Mouse (Mus musculus): ENCODE data around the gene Ccdc141. TPM values are rescaled to one million over a fixed set of nuclear protein-coding genes. Genes with fewer than 3 reads are reported as not detected.

The Ccdc141 gene
- polyA plus RNA-seq, 2 experiments = 0.29 to 0.58 TPM

DNA sequence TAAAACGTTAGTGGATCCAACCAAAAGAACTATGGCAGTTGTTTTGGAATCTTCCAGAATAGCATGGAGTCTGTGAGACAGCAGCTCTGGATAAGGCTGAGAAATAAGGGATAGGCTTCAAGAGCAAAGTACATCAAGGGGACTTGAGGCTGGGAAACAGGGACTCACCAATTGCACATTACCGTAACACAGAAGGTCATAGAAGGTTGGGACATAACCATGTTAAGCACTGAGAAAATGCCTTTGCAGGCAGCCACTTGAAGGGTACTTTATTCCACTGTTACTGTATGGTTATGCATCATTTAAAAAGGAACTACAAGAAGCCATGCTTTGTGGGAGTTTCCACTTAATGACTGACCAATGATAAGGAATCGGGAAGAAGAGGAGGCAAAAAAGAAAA lies 71.7 kb downstream of the Ccdc141 start:
- Histone ChIP-seq H3K4me3 (ENCODE audit: insufficient read depth in 1 of 2, low read depth in 2 of 2, low read length in 2 of 2) (no peak overlapping the region), H3K9ac (replicated peaks) (no peak overlapping the region), H3K4me1 (replicated peaks; ENCODE audit: control insufficient read depth in 2 of 2, insufficient read depth in 2 of 2, low read length in 1 of 2) (no peaks in the 10 kb centered on the region), H3K27me3 (ENCODE audit: control insufficient read depth, insufficient read depth, low read length) (no peaks in the 10 kb centered on the region), H3K4me2 (ENCODE audit: low read depth) (no peak overlapping the region), H3K9me3 (ENCODE audit: control insufficient read depth, low read length) (no peaks in the 10 kb centered on the region), H3K36me3 (replicated peaks; ENCODE audit: control insufficient read depth, insufficient read depth, low read depth) (no peaks in the 10 kb centered on the region), H3K27ac (no peak overlapping the region)
- 68% methylated on average over 3 of the region's 3 CpGs for WGBS (ENCODE audit: insufficient replicate concordance)
- ATAC-seq (ENCODE audit: insufficient read depth) = no peak
- DNase-seq (ENCODE audit: low read depth in 3 of 3, low spot score in 3 of 3) = no peak
- TF ChIP-seq EP300 (IDR thresholded peaks at IDR 0.05; ENCODE audit: low read depth) (no peak), CTCF (IDR thresholded peaks at IDR 0.05; ENCODE audit: low read depth) (no peak)

DNA sequence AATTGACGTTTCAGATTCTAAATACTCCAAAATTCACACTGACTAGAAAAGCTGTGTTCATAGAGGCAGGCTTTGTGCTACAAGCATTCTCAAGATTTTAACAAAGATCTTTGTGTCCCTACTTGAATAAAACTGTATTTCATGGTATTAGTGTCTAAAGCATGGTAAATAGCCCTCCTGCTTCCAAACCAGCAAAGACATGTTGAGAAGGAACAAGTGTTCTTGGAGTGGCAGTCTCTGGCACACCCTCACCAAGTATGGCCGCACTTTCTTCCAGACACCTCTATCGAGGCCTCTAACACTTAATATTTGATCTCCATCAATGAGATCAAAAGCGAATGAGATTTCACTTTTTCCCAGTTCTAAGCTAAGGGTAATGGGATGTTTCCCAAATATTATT lies 78.7 kb downstream of the Ccdc141 start:
- Histone ChIP-seq H3K4me3 (ENCODE audit: insufficient read depth in 1 of 2, low read depth in 2 of 2, low read length in 2 of 2) (no peak overlapping the region), H3K4me2 (ENCODE audit: low read depth) (no peak overlapping the region), H3K27me3 (ENCODE audit: control insufficient read depth, insufficient read depth, low read length) (no peaks in the 10 kb centered on the region), H3K27ac (no peak overlapping the region), H3K9ac (replicated peaks) (no peak overlapping the region), H3K36me3 (replicated peaks; ENCODE audit: control insufficient read depth, insufficient read depth, low read depth) (no peaks in the 10 kb centered on the region), H3K9me3 (ENCODE audit: control insufficient read depth, low read length) (no peaks in the 10 kb centered on the region), H3K4me1 (replicated peaks; ENCODE audit: control insufficient read depth in 2 of 2, insufficient read depth in 2 of 2, low read length in 1 of 2) (no peaks in the 10 kb centered on the region)
- 59% methylated on average over 4 of the region's 4 CpGs for WGBS (ENCODE audit: insufficient replicate concordance)
- TF ChIP-seq EP300 (IDR thresholded peaks at IDR 0.05; ENCODE audit: low read depth) = no peak
- TF ChIP-seq CTCF (IDR thresholded peaks at IDR 0.05; ENCODE audit: low read depth) = no peak
- DNase-seq (ENCODE audit: low read depth in 3 of 3, low spot score in 3 of 3) = no peak
- ATAC-seq (ENCODE audit: insufficient read depth) = no peak

DNA sequence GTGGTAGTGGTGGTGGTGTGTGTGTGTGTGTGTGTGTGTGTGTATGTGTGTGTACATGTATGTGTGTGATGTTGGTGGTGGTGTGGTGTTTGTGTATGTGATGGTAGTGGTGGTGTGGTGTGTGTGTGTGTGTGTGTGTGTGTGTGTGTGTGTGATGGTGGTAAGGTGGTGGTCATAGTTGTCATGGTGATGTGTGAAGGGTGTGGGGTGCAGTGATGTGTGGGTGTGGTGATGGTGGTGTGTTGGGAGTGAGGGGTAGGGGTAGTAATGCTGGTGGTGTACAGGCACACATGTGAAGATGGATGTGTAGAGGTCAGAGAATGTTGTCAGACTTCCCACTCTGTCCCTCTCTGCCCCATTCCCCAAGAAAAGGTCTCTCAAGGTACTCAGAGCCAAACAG lies 85.1 kb downstream of the Ccdc141 start:
- no peaks in the 10 kb centered on the region for H3K36me3 ChIP-seq (replicated peaks; ENCODE audit: control insufficient read depth, insufficient read depth, low read depth)
- TF ChIP-seq CTCF (IDR thresholded peaks at IDR 0.05; ENCODE audit: low read depth) (no peak), EP300 (IDR thresholded peaks at IDR 0.05; ENCODE audit: low read depth) (no peak)
- no peaks in the 10 kb centered on the region for H3K9me3 ChIP-seq (ENCODE audit: control insufficient read depth, low read length)
- ATAC-seq (ENCODE audit: insufficient read depth) (no peak), DNase-seq (ENCODE audit: low read depth in 3 of 3, low spot score in 3 of 3) (no peak)
- H3K27ac ChIP-seq = no peak overlapping the region
- no peak overlapping the region for H3K4me3 ChIP-seq (ENCODE audit: insufficient read depth in 1 of 2, low read depth in 2 of 2, low read length in 2 of 2)
- H3K4me2 ChIP-seq (ENCODE audit: low read depth) = no peak overlapping the region
- no peak overlapping the region for H3K9ac ChIP-seq (replicated peaks)
- no peaks in the 10 kb centered on the region for H3K27me3 ChIP-seq (ENCODE audit: control insufficient read depth, insufficient read depth, low read length)
- H3K4me1 ChIP-seq (replicated peaks; ENCODE audit: control insufficient read depth in 2 of 2, insufficient read depth in 2 of 2, low read length in 1 of 2) = no peaks in the 10 kb centered on the region

DNA sequence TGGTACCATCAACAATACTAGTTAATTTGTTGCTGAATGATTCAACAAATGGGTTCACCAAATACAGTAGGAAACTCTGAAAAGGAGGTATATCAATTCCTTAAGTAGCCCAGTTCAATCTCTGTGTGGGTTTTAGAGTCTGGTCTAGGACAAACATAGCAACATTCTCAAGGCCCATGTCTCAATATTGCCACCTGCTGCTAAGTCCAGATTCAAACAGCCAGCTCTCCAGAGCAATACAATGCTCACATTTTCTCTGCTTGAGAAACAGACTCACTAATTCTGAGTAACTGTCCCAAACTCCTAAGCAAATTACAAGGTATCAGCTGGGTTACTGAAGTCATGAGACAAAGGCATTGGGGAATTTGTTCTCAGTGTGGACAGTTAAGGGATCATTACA lies 85.8 kb downstream of the Ccdc141 start:
- no peak overlapping the region for H3K4me2 ChIP-seq (ENCODE audit: low read depth)
- H3K4me3 ChIP-seq (ENCODE audit: insufficient read depth in 1 of 2, low read depth in 2 of 2, low read length in 2 of 2) = no peak overlapping the region
- ATAC-seq (ENCODE audit: insufficient read depth) (no peak), DNase-seq (ENCODE audit: low read depth in 3 of 3, low spot score in 3 of 3) (no peak)
- H3K27me3 ChIP-seq (ENCODE audit: control insufficient read depth, insufficient read depth, low read length) = no peaks in the 10 kb centered on the region
- TF ChIP-seq EP300 (IDR thresholded peaks at IDR 0.05; ENCODE audit: low read depth) = no peak
- peak; percentile 3; the same call in 1 of the 2 replicates for TF ChIP-seq CTCF (IDR thresholded peaks at IDR 0.05; ENCODE audit: low read depth)
- H3K9me3 ChIP-seq (ENCODE audit: control insufficient read depth, low read length) = no peaks in the 10 kb centered on the region
- no peak overlapping the region for H3K27ac ChIP-seq
- H3K36me3 ChIP-seq (replicated peaks; ENCODE audit: control insufficient read depth, insufficient read depth, low read depth) = no peaks in the 10 kb centered on the region
- H3K9ac ChIP-seq (replicated peaks) = no peak overlapping the region
- no peaks in the 10 kb centered on the region for H3K4me1 ChIP-seq (replicated peaks; ENCODE audit: control insufficient read depth in 2 of 2, insufficient read depth in 2 of 2, low read length in 1 of 2)

DNA sequence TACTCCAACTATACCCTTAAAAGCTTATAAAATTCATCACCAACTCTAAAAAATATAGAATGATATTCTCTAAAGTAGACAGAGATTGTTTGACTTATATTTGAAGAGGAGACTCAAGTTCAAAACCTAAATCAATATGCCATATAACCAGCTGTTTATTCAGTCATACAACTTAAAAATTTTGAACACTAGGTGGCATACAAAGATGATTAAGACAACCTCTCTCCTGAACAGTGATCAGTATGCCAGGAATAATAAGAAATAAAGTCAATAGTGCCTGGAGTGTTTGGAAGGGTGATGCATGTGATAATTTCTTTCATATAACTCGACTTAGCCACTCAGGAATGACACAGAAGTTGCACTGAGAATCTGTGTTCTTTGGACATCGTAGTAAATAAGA lies 89.3 kb downstream of the Ccdc141 start:
- Histone ChIP-seq H3K4me1 (replicated peaks; ENCODE audit: control insufficient read depth in 2 of 2, insufficient read depth in 2 of 2, low read length in 1 of 2) (no peaks in the 10 kb centered on the region), H3K36me3 (replicated peaks; ENCODE audit: control insufficient read depth, insufficient read depth, low read depth) (no peaks in the 10 kb centered on the region), H3K9me3 (ENCODE audit: control insufficient read depth, low read length) (no peaks in the 10 kb centered on the region), H3K27me3 (ENCODE audit: control insufficient read depth, insufficient read depth, low read length) (no peaks in the 10 kb centered on the region), H3K27ac (no peak overlapping the region), H3K4me2 (ENCODE audit: low read depth) (no peak overlapping the region), H3K4me3 (ENCODE audit: insufficient read depth in 1 of 2, low read depth in 2 of 2, low read length in 2 of 2) (no peak overlapping the region), H3K9ac (replicated peaks) (no peak overlapping the region)
- DNase-seq (ENCODE audit: low read depth in 3 of 3, low spot score in 3 of 3) (no peak), ATAC-seq (ENCODE audit: insufficient read depth) (no peak)
- no peak for TF ChIP-seq EP300 (IDR thresholded peaks at IDR 0.05; ENCODE audit: low read depth)
- no peak for TF ChIP-seq CTCF (IDR thresholded peaks at IDR 0.05; ENCODE audit: low read depth)
- 41% methylated on average over 2 of the region's 2 CpGs for WGBS (ENCODE audit: insufficient replicate concordance)

DNA sequence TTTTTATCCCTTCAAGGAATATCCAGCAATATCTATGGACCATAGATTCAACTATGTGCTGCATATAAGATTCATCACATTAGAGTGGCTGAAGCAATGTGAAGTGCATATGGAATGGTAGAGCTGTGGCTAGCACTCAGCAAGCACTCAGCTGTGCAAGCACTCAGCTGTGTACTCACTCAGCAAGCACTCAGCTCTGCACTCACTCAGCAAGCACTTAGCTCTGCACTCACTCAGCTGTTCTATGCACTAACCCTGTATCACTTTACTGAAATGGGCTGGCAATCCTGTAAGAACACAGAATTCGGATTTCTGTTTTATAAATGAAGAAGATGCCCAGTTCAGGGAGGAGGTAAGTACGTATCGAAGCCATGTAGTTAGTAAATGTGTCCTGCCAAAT lies 89.8 kb downstream of the Ccdc141 start:
- TF ChIP-seq EP300 (IDR thresholded peaks at IDR 0.05; ENCODE audit: low read depth) (no peak), CTCF (IDR thresholded peaks at IDR 0.05; ENCODE audit: low read depth) (no peak)
- ATAC-seq (ENCODE audit: insufficient read depth) (no peak), DNase-seq (ENCODE audit: low read depth in 3 of 3, low spot score in 3 of 3) (no peak)
- Histone ChIP-seq H3K9me3 (ENCODE audit: control insufficient read depth, low read length) (no peaks in the 10 kb centered on the region), H3K36me3 (replicated peaks; ENCODE audit: control insufficient read depth, insufficient read depth, low read depth) (no peaks in the 10 kb centered on the region), H3K4me3 (ENCODE audit: insufficient read depth in 1 of 2, low read depth in 2 of 2, low read length in 2 of 2) (no peak overlapping the region), H3K4me1 (replicated peaks; ENCODE audit: control insufficient read depth in 2 of 2, insufficient read depth in 2 of 2, low read length in 1 of 2) (no peaks in the 10 kb centered on the region), H3K27me3 (ENCODE audit: control insufficient read depth, insufficient read depth, low read length) (no peaks in the 10 kb centered on the region), H3K27ac (no peak overlapping the region), H3K9ac (replicated peaks) (no peak overlapping the region), H3K4me2 (ENCODE audit: low read depth) (no peak overlapping the region)
- 74% methylated on average over 3 of the region's 3 CpGs for WGBS (ENCODE audit: insufficient replicate concordance)
